In genomic region chr4:137527368-137527767, GRCm38 (mm10) we compare ENCODE assay signal across 19 mouse cellular contexts. TPM values are rescaled to one million over a fixed set of nuclear protein-coding genes. Genes with fewer than 3 reads are reported as not detected.
DNase-seq lines count a peak whose midpoint lies in the region; ATAC-seq and TF ChIP-seq lines count a peak whose summit lies in the region.
"Had no signal": no experiment of that assay in that cellular context is flagged by ENCODE, and none has a peak within 500 bp of the region (broad histone marks: within the 10 kb centered on the region; RNA-seq: fewer than 3 reads in every experiment).

No protein-coding gene starts in this region.

- no peaks in the 10 kb centered on the region; the same call in 1 of the 2 replicates for H3K4me1 ChIP-seq in forebrain, embryonic 14.5 days (ENCODE audit: control insufficient read depth, insufficient read depth, low read length)
- H3K4me1 ChIP-seq in forebrain, embryonic 16.5 days (replicated peaks; ENCODE audit: control insufficient read depth, insufficient read depth, low read length): no peaks in the 10 kb centered on the region
- H3K4me1 ChIP-seq in liver, embryonic 16.5 days (ENCODE audit: control insufficient read depth, low read depth, low read length): no peaks in the 10 kb centered on the region
- H3K4me1 ChIP-seq in liver, embryonic 11.5 days (replicated peaks; ENCODE audit: control insufficient read depth, insufficient read depth, low read length): no peaks in the 10 kb centered on the region
- no peaks in the 10 kb centered on the region for H3K4me1 ChIP-seq in thymus, adult 2 months (replicated peaks; ENCODE audit: control insufficient read depth, insufficient read depth, low read length)
- H3K4me1 ChIP-seq: limb, embryonic 12.5 days; midbrain, embryonic 13.5 days; stomach, embryonic 15.5 days had no signal

- H3K36me3 ChIP-seq in forebrain, embryonic 14.5 days (ENCODE audit: control insufficient read depth, insufficient read depth, low read length): 0 out of 2 replicates have a peak, but pooled peaks cover 11% of the 10 kb centered on the region
- H3K36me3 ChIP-seq in forebrain, embryonic 16.5 days (ENCODE audit: control insufficient read depth, insufficient read depth): no peaks in the 10 kb centered on the region
- H3K36me3 ChIP-seq in liver, embryonic 16.5 days (ENCODE audit: control insufficient read depth, insufficient read depth): no peaks in the 10 kb centered on the region
- H3K36me3 ChIP-seq in liver, embryonic 11.5 days (ENCODE audit: control insufficient read depth, insufficient read depth, low read length): peaks cover 20% of the 10 kb centered on the region
- H3K36me3 ChIP-seq in thymus, adult 2 months (ENCODE audit: control insufficient read depth, insufficient read depth, low read length): no peaks in the 10 kb centered on the region

- no peaks in the 10 kb centered on the region for H3K9me3 ChIP-seq in forebrain, embryonic 14.5 days (replicated peaks; ENCODE audit: control insufficient read depth, low read length)
- H3K9me3 ChIP-seq in forebrain, embryonic 16.5 days (ENCODE audit: control insufficient read depth, low read length): no peaks in the 10 kb centered on the region
- H3K9me3 ChIP-seq in liver, embryonic 16.5 days (replicated peaks; ENCODE audit: control insufficient read depth, low read length): no peaks in the 10 kb centered on the region
- no peaks in the 10 kb centered on the region for H3K9me3 ChIP-seq in liver, embryonic 11.5 days (ENCODE audit: control insufficient read depth, low read length)
- H3K9me3 ChIP-seq: midbrain, embryonic 13.5 days; stomach, embryonic 15.5 days had no signal

- H3K4me2 ChIP-seq in forebrain, embryonic 14.5 days (ENCODE audit: low read length): no peak overlapping the region
- H3K4me2 ChIP-seq in forebrain, embryonic 16.5 days (ENCODE audit: low read length): no peak overlapping the region
- H3K4me2 ChIP-seq in liver, embryonic 16.5 days (ENCODE audit: low read depth, low read length): no peak overlapping the region
- no peak overlapping the region for H3K4me2 ChIP-seq in liver, embryonic 11.5 days
- H3K4me2 ChIP-seq: limb, embryonic 12.5 days; midbrain, embryonic 13.5 days; stomach, embryonic 15.5 days had no signal

- no peak overlapping the region for H3K9ac ChIP-seq in forebrain, embryonic 14.5 days (ENCODE audit: low read length)
- no peak overlapping the region for H3K9ac ChIP-seq in forebrain, embryonic 16.5 days (replicated peaks; ENCODE audit: low read depth, low read length)
- H3K9ac ChIP-seq in liver, embryonic 16.5 days (ENCODE audit: low read depth, low read length): no peak overlapping the region
- H3K9ac ChIP-seq in liver, embryonic 11.5 days (ENCODE audit: low read depth, low read length): no peak overlapping the region
- H3K9ac ChIP-seq: forebrain, postnatal 0 days; limb, embryonic 12.5 days; midbrain, embryonic 13.5 days; stomach, embryonic 15.5 days had no signal

- H3K27ac ChIP-seq in forebrain, embryonic 14.5 days (ENCODE audit: low read depth, low read length): no peak overlapping the region
- no peak overlapping the region for H3K27ac ChIP-seq in forebrain, embryonic 16.5 days (ENCODE audit: low read length)
- no peak overlapping the region for H3K27ac ChIP-seq in liver, embryonic 16.5 days (ENCODE audit: low read length)
- H3K27ac ChIP-seq in liver, embryonic 11.5 days (ENCODE audit: low read depth, low read length): no peak overlapping the region
- no peak overlapping the region for H3K27ac ChIP-seq in thymus, adult 2 months (ENCODE audit: control insufficient read depth, insufficient read depth, low read length)
- H3K27ac ChIP-seq: limb, embryonic 12.5 days; midbrain, embryonic 13.5 days; stomach, embryonic 15.5 days had no signal

- TF ChIP-seq CTCF in thymus, adult 2 months (IDR thresholded peaks at IDR 0.05; ENCODE audit: borderline replicate concordance, control insufficient read depth, extremely low read depth, insufficient read depth, low read length, poor library complexity): no peak

- WGBS in forebrain, embryonic 14.5 days: 67% methylated on average over 4 of the region's 4 CpGs
- 55% methylated on average over 4 of the region's 4 CpGs for WGBS in forebrain, embryonic 16.5 days
- 46% methylated on average over 4 of the region's 4 CpGs for WGBS in liver, embryonic 16.5 days (ENCODE audit: insufficient replicate concordance)
- WGBS in liver, embryonic 11.5 days: 76% methylated on average over 4 of the region's 4 CpGs
- 91% methylated on average over 4 of the region's 4 CpGs for WGBS in thymus, adult 2 months

- peak; percentile 17 for DNase-seq in forebrain, embryonic 14.5 days (ENCODE audit: low spot score)
- DNase-seq in liver, embryonic 11.5 days (ENCODE audit: low spot score): no peak
- DNase-seq in heart, postnatal 14 days: peak; percentile 35 to 40
- peak; percentile 74 to 84 for DNase-seq in kidney, postnatal 25 days
- DNase-seq in thymus, adult 2 months: no peak
- DNase-seq: cerebellum, adult 9-10 months; forebrain, postnatal 0 days; gastrocnemius, postnatal 10 days; layer of hippocampus, postnatal 36 days had no signal

- H3K4me3 ChIP-seq in forebrain, embryonic 14.5 days (ENCODE audit: low read depth, low read length): no peak overlapping the region
- no peak overlapping the region for H3K4me3 ChIP-seq in forebrain, embryonic 16.5 days (replicated peaks; ENCODE audit: low read length)
- H3K4me3 ChIP-seq in liver, embryonic 16.5 days (ENCODE audit: low read depth, low read length): no peak overlapping the region
- H3K4me3 ChIP-seq in liver, embryonic 11.5 days (ENCODE audit: low read depth, low read length): no peak overlapping the region
- no peak overlapping the region for H3K4me3 ChIP-seq in thymus, adult 2 months (ENCODE audit: control insufficient read depth, insufficient read depth, low read length)
- H3K4me3 ChIP-seq: limb, embryonic 12.5 days; midbrain, embryonic 13.5 days; stomach, embryonic 15.5 days had no signal

- TF ChIP-seq POLR2A in thymus, adult 2 months (IDR thresholded peaks at IDR 0.05; ENCODE audit: control insufficient read depth, extremely low read depth, insufficient read depth, low read length, poor library complexity): no peak

- ATAC-seq in forebrain, embryonic 14.5 days: no peak
- ATAC-seq in forebrain, embryonic 16.5 days: no peak
- peak; percentile 30; the same call in 1 of the 2 replicates for ATAC-seq in liver, embryonic 16.5 days (ENCODE audit: low read depth)
- ATAC-seq in liver, embryonic 11.5 days (replicated peaks; ENCODE audit: low FRiP score): no peak
- ATAC-seq in monocyte, adult 5-6 weeks (replicated peaks; ENCODE audit: insufficient number of reproducible peaks, low FRiP score, low TSS enrichment, poor library complexity, severe bottlenecking): no peak
- ATAC-seq: forebrain, postnatal 0 days; midbrain, embryonic 13.5 days; Patski had no signal

- intact Hi-C loops in heart, postnatal 14 days (cut with DNase I): no loop called here

- no peaks in the 10 kb centered on the region for H3K27me3 ChIP-seq in forebrain, embryonic 14.5 days (replicated peaks; ENCODE audit: control insufficient read depth, insufficient read depth, low read length)
- no peaks in the 10 kb centered on the region for H3K27me3 ChIP-seq in forebrain, embryonic 16.5 days (replicated peaks; ENCODE audit: control insufficient read depth, insufficient read depth, low read length)
- H3K27me3 ChIP-seq in liver, embryonic 16.5 days (ENCODE audit: control insufficient read depth, insufficient read depth, low read depth, low read length): no peaks in the 10 kb centered on the region
- H3K27me3 ChIP-seq in liver, embryonic 11.5 days (replicated peaks; ENCODE audit: control insufficient read depth, insufficient read depth, low read length): no peaks in the 10 kb centered on the region
- no peaks in the 10 kb centered on the region for H3K27me3 ChIP-seq in thymus, adult 2 months (ENCODE audit: control insufficient read depth, insufficient read depth, low read length)
- H3K27me3 ChIP-seq: limb, embryonic 12.5 days; midbrain, embryonic 13.5 days; Patski; stomach, embryonic 15.5 days had no signal

RNA-seq across cellular contexts. Expression of gene Ldlrad2, which starts 47.0 kb away (rescaled TPM):
- polyA plus RNA-seq in forebrain, embryonic 14.5 days (2014; fragmentation: Nextera tagmentation; extraction: Ambion mirVana): not detected in 2 replicates
- not detected in 2 replicates for polyA plus RNA-seq in forebrain, embryonic 16.5 days (2015; fragmentation: Nextera tagmentation; extraction: Ambion mirVana)
- polyA plus RNA-seq in liver, embryonic 16.5 days (2015; fragmentation: Nextera tagmentation; extraction: Ambion mirVana): not detected in 2 replicates
- not detected in 2 replicates for polyA plus RNA-seq in liver, embryonic 11.5 days (2014; fragmentation: Nextera tagmentation; extraction: Ambion mirVana)
- total RNA-seq in heart, postnatal 14 days (2021): not detected
- not detected in 2 replicates for polyA plus RNA-seq in thymus, adult 2 months (2012; rRNA removed)
- not detected in 3 replicates for total RNA-seq in monocyte, adult 5-6 weeks (2017)
- total RNA-seq: forebrain, postnatal 0 days; gastrocnemius, postnatal 10 days; hematopoietic stem cell, adult 5-6 weeks; layer of hippocampus, postnatal 36 days had no signal
- polyA plus RNA-seq: forebrain, postnatal 0 days; limb, embryonic 12.5 days; lung, embryonic 16.5 days; Patski; small intestine, adult 2 months; stomach, embryonic 15.5 days had no signal

RNA-seq across cellular contexts. Expression of gene Hspg2, which starts 58.8 kb away (rescaled TPM):
- 4.0 and 4.7 TPM in 2 replicates for polyA plus RNA-seq in forebrain, embryonic 14.5 days (2014; fragmentation: Nextera tagmentation; extraction: Ambion mirVana)
- 3.2 and 4.9 TPM in 2 replicates for polyA plus RNA-seq in forebrain, embryonic 16.5 days (2015; fragmentation: Nextera tagmentation; extraction: Ambion mirVana)
- 4.3 and 5.2 TPM in 2 replicates for polyA plus RNA-seq in liver, embryonic 16.5 days (2015; fragmentation: Nextera tagmentation; extraction: Ambion mirVana)
- 19.9 and 20.8 TPM in 2 replicates for polyA plus RNA-seq in liver, embryonic 11.5 days (2014; fragmentation: Nextera tagmentation; extraction: Ambion mirVana)
- 100 to 1,000 TPM; 436 to 447 TPM for total RNA-seq in heart, postnatal 14 days (2021)
- 21.6 and 25.6 TPM in 2 replicates for polyA plus RNA-seq in thymus, adult 2 months (2012; rRNA removed)
- total RNA-seq in monocyte, adult 5-6 weeks (2017): under 0.01 TPM in 1 of 3 replicates, not detected in the others
- total RNA-seq: hematopoietic stem cell, adult 5-6 weeks had no signal

Comparison
In these comparisons a context has a peak if more than half of its experiments do, and no peak if none do; other contexts are left out.
1. DNase-seq: peak in forebrain, embryonic 14.5 days (single experiment), heart, postnatal 14 days (2 of 2) and kidney, postnatal 25 days (2 of 2); none in liver, embryonic 11.5 days (single experiment) and thymus, adult 2 months (single experiment).